Mouse (Mus musculus): Measurements from ENCODE around the gene Ctns.

GRCm38 (mm10) chr11:73198190-73198589 is 652 bp downstream of the Ctns start:
- no peak for TF ChIP-seq POLR2A (IDR thresholded peaks at IDR 0.05; ENCODE audit: borderline replicate concordance, insufficient read depth, low read length)
- TF ChIP-seq CTCF (IDR thresholded peaks at IDR 0.05; ENCODE audit: borderline replicate concordance, insufficient read depth, low read depth, low read length): no peak
